Mouse (Mus musculus): Measurements from ENCODE around the gene Plscr1. TPM values are rescaled to one million over a fixed set of nuclear protein-coding genes. Genes with fewer than 3 reads are reported as not detected.

Plscr1 gene
- total RNA-seq, 1 experiment: 22.2 TPM

DNA sequence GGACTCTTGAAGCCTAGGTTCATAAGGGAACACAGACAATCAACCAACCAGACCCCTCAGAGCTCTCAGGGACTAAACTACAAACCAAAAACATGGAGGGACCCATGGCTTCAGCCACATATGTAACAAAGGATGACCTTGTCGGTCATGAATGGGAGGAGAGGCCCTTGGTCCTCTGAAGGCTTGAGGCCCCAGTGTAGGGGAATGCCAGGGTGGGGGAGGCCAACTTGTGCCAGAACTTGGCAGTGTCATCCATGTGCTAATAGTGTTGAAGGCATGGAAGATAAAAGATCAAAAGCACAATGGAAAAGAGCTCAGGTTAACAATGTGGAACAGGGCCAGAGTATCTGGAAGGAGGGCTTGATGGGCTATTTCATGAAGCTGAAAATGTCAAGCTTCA is 48.7 kb downstream of the Plscr1 start:
- Histone ChIP-seq H3K4me1 (ENCODE audit: control insufficient read depth in 2 of 2, insufficient read depth in 2 of 2, low read length in 2 of 2, poor library complexity in 1 of 2) (no peaks in the 10 kb centered on the region), H3K9me3 (ENCODE audit: control insufficient read depth, insufficient read depth, low read depth, low read length) (no peaks in the 10 kb centered on the region), H3K27ac (ENCODE audit: insufficient read depth, low read depth, low read length, poor library complexity, severe bottlenecking) (no peak overlapping the region), H3K9ac (ENCODE audit: insufficient read depth, low read depth, low read length, poor library complexity, severe bottlenecking) (no peak overlapping the region), H3K36me3 (ENCODE audit: control insufficient read depth, insufficient read depth, low read length, poor library complexity, severe bottlenecking) (no peaks in the 10 kb centered on the region), H3K4me3 (ENCODE audit: insufficient read depth in 1 of 2, low read depth in 1 of 2, low read length in 2 of 2, poor library complexity in 1 of 2, severe bottlenecking in 1 of 2) (no peak overlapping the region)
- TF ChIP-seq CHD2 (IDR thresholded peaks at IDR 0.05; ENCODE audit: low read depth, low read length): no peak
- no peak for TF ChIP-seq ZNF384 (IDR thresholded peaks at IDR 0.05; ENCODE audit: low read depth, low read length)
- no peak for TF ChIP-seq MAFK (IDR thresholded peaks at IDR 0.05; ENCODE audit: insufficient read depth, low read depth, low read length)
- no peak for TF ChIP-seq HCFC1 (IDR thresholded peaks at IDR 0.05; ENCODE audit: borderline replicate concordance, insufficient read depth, low read length)
- TF ChIP-seq ZC3H11A (IDR thresholded peaks at IDR 0.05; ENCODE audit: borderline replicate concordance, low read depth, low read length): no peak
- in situ Hi-C loops (cut with MboI; ENCODE audit: low sequenced_read_pairs in 2 of 2, unreplicated experiment in 2 of 2): no loop called here
- no peak for DNase-seq (ENCODE audit: low read depth, low spot score)

DNA sequence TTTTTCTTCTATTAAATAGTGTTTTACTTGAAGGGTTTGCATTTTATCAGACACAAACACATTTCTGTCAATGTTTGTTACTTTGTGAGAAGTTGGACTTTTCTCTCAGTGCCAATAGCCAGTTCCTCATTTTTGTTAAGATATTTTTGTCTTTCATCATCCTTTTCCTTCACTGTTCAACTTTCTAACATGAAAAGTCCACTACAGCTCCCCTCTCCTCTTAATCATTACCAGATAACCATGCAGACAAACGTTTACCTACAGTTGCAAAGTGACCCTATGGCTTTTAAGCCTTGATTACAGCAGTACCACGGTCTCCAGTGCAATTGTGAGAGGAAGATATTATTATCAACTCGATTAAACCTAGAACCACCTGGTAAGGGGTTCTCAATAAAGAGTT is 51.7 kb downstream of the Plscr1 start:
- Histone ChIP-seq H3K9ac (ENCODE audit: insufficient read depth, low read depth, low read length, poor library complexity, severe bottlenecking) (no peak overlapping the region), H3K27ac (ENCODE audit: insufficient read depth, low read depth, low read length, poor library complexity, severe bottlenecking) (no peak overlapping the region), H3K9me3 (ENCODE audit: control insufficient read depth, insufficient read depth, low read depth, low read length) (no peaks in the 10 kb centered on the region), H3K4me1 (ENCODE audit: control insufficient read depth in 2 of 2, insufficient read depth in 2 of 2, low read length in 2 of 2, poor library complexity in 1 of 2) (no peaks in the 10 kb centered on the region), H3K4me3 (ENCODE audit: insufficient read depth in 1 of 2, low read depth in 1 of 2, low read length in 2 of 2, poor library complexity in 1 of 2, severe bottlenecking in 1 of 2) (no peak overlapping the region), H3K36me3 (ENCODE audit: control insufficient read depth, insufficient read depth, low read length, poor library complexity, severe bottlenecking) (no peaks in the 10 kb centered on the region)
- in situ Hi-C loops (cut with MboI; ENCODE audit: low sequenced_read_pairs in 2 of 2, unreplicated experiment in 2 of 2): no loop called here
- DNase-seq (ENCODE audit: low read depth, low spot score): no peak
- TF ChIP-seq HCFC1 (IDR thresholded peaks at IDR 0.05; ENCODE audit: borderline replicate concordance, insufficient read depth, low read length) (no peak), CHD2 (IDR thresholded peaks at IDR 0.05; ENCODE audit: low read depth, low read length) (no peak), ZNF384 (IDR thresholded peaks at IDR 0.05; ENCODE audit: low read depth, low read length) (no peak), MAFK (IDR thresholded peaks at IDR 0.05; ENCODE audit: insufficient read depth, low read depth, low read length) (no peak), ZC3H11A (IDR thresholded peaks at IDR 0.05; ENCODE audit: borderline replicate concordance, low read depth, low read length) (no peak)

DNA sequence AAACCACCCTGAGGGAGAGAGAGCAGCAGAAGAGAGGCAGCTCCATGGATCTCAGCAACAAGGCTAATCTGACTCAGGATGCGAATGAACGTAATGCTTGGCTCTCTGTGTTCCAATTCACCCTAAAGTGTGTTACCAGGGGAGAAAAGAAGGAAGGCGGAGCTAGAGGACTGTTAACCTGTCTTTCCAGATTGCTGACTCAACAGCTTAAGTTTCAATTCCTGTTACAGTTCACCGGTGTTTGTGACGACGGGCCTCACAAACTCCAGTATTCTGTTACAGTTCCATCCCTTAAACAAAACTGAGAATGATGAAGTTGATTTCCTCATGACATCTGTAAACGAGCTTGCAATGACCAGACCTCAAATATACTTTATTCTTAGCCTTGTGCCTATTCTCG is 55.5 kb downstream of the Plscr1 start:
- Histone ChIP-seq H3K36me3 (ENCODE audit: control insufficient read depth, insufficient read depth, low read length, poor library complexity, severe bottlenecking) (no peaks in the 10 kb centered on the region), H3K4me1 (ENCODE audit: control insufficient read depth in 2 of 2, insufficient read depth in 2 of 2, low read length in 2 of 2, poor library complexity in 1 of 2) (no peaks in the 10 kb centered on the region), H3K9me3 (ENCODE audit: control insufficient read depth, insufficient read depth, low read depth, low read length) (no peaks in the 10 kb centered on the region), H3K27ac (ENCODE audit: insufficient read depth, low read depth, low read length, poor library complexity, severe bottlenecking) (no peak overlapping the region), H3K4me3 (ENCODE audit: insufficient read depth in 1 of 2, low read depth in 1 of 2, low read length in 2 of 2, poor library complexity in 1 of 2, severe bottlenecking in 1 of 2) (no peak overlapping the region), H3K9ac (ENCODE audit: insufficient read depth, low read depth, low read length, poor library complexity, severe bottlenecking) (no peak overlapping the region)
- TF ChIP-seq MAFK (IDR thresholded peaks at IDR 0.05; ENCODE audit: insufficient read depth, low read depth, low read length) (peak; percentile 47; the same call in 1 of the 2 replicates), ZC3H11A (IDR thresholded peaks at IDR 0.05; ENCODE audit: borderline replicate concordance, low read depth, low read length) (no peak), ZNF384 (IDR thresholded peaks at IDR 0.05; ENCODE audit: low read depth, low read length) (no peak), HCFC1 (IDR thresholded peaks at IDR 0.05; ENCODE audit: borderline replicate concordance, insufficient read depth, low read length) (no peak), CHD2 (IDR thresholded peaks at IDR 0.05; ENCODE audit: low read depth, low read length) (no peak)
- in situ Hi-C loops (cut with MboI; ENCODE audit: low sequenced_read_pairs in 2 of 2, unreplicated experiment in 2 of 2): no loop called here
- DNase-seq (ENCODE audit: low read depth, low spot score): no peak

DNA sequence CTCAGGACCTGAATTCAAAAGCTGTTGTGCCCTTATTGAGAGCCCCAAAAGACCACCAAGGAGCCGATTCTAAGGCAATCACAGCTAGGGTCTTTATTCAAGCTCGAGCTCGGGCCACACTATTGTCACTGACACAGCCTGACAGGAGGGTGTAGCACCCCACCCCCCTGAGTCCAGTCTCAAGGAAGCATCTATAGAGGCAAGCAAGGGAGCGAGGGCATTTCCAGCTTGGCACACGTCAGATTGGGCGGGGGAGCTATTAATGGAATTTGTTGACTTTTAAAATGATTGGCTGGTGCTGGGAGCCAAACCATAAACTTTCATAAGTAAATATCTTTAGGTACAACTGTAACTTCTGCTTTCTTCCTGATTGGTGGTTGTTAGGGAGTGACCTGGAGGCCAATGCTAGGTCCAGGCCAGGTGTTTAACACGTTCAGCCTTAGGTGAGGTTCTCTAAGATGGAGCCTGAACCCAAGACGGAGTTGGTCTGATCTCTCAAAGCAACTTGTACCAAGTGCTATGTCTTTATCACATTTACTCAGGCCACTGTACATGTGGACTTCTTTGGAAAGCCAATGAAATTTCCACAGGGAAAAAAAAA is 56.2 kb downstream of the Plscr1 start:
- in situ Hi-C loops (cut with MboI; ENCODE audit: low sequenced_read_pairs in 2 of 2, unreplicated experiment in 2 of 2): no loop called here
- TF ChIP-seq MAFK (IDR thresholded peaks at IDR 0.05; ENCODE audit: insufficient read depth, low read depth, low read length) (no peak), ZNF384 (IDR thresholded peaks at IDR 0.05; ENCODE audit: low read depth, low read length) (no peak), CHD2 (IDR thresholded peaks at IDR 0.05; ENCODE audit: low read depth, low read length) (no peak), HCFC1 (IDR thresholded peaks at IDR 0.05; ENCODE audit: borderline replicate concordance, insufficient read depth, low read length) (no peak), ZC3H11A (IDR thresholded peaks at IDR 0.05; ENCODE audit: borderline replicate concordance, low read depth, low read length) (no peak)
- Histone ChIP-seq H3K4me3 (ENCODE audit: insufficient read depth in 1 of 2, low read depth in 1 of 2, low read length in 2 of 2, poor library complexity in 1 of 2, severe bottlenecking in 1 of 2) (no peak overlapping the region), H3K36me3 (ENCODE audit: control insufficient read depth, insufficient read depth, low read length, poor library complexity, severe bottlenecking) (no peaks in the 10 kb centered on the region), H3K4me1 (ENCODE audit: control insufficient read depth in 2 of 2, insufficient read depth in 2 of 2, low read length in 2 of 2, poor library complexity in 1 of 2) (no peaks in the 10 kb centered on the region), H3K9ac (ENCODE audit: insufficient read depth, low read depth, low read length, poor library complexity, severe bottlenecking) (no peak overlapping the region), H3K27ac (ENCODE audit: insufficient read depth, low read depth, low read length, poor library complexity, severe bottlenecking) (no peak overlapping the region), H3K9me3 (ENCODE audit: control insufficient read depth, insufficient read depth, low read depth, low read length) (no peaks in the 10 kb centered on the region)
- no peak for DNase-seq (ENCODE audit: low read depth, low spot score)
